Mouse (Mus musculus) adrenal gland (tissue): ENCODE measurements around the gene Syne1.

Source experiments
- intact Hi-C: fragments of 180-260 bp; cut with DNase I; formaldehyde crosslinking; loops from one replicate; pipeline ENCODE4 v1.15.1; 2025

Gene Syne1

DNA sequence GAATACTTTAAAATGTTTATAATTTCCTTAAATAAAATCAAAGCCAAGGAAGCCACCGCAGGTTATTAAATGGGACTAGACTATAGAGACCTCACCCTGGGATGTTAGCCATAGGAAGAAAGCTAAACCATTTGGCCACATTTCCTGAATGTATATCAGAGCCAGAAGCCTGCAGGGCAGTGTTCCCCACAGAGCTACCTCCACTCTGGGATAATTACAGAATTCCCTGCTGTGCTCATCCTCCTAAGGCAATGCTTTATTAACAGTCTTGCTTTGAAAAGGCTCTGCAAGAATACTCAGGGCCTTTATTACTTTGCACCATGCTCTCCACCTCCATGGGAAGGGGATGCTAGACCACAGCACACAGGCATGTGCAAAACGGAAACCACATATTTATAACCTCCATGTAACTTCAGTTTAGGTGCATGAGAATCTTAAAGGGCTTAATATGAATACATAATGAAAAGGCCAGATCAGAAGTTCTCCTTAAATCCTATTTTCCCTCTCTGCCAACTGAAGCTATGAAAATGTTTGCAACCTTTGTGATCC lies 111.4 kb downstream of the Syne1 start:
- intact Hi-C loops, result no loop called here

DNA sequence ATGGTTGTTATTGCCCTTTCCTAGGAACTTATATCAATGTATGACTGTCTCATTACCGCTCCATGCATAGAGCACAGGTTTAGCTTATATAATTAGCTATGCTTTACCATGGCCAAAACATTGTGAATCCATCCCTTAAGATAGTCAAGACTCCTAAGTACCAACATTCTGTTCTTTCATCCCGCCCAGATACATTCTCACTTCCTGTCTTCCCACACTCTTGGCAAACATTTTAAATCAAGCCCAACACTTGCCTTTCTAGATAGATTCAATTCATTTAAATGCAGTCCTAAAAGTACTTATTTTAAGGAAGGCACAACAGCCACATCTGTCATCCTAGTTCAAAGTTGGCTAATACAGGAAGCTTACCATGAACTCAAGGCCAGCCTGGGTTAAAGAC lies 113.5 kb downstream of the Syne1 start:
- intact Hi-C loops, result no loop called here

DNA sequence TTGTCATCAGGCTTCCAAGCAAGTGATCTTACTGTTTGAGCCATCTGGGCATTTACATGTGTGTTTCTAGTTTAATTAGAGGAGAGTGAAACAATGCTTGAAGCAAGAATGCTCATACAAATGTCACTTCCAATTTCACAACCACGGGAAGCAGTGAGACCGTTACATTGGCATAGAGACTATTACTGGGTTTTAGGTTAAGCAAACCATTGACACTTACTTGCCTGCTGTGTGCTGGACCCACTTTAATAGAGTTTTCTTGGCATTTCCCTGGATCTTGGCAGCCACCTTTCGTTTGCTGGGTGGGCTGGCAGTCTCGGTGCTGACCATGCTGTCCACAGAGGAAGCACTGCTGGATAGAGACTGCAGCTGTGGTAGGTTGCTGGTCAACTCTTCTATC lies 127.3 kb downstream of the Syne1 start:
- intact Hi-C loops, result loop anchor here (5.0 kb wide), 1 partner anchor 107 kb away; no protein-coding TSS in a partner anchor

DNA sequence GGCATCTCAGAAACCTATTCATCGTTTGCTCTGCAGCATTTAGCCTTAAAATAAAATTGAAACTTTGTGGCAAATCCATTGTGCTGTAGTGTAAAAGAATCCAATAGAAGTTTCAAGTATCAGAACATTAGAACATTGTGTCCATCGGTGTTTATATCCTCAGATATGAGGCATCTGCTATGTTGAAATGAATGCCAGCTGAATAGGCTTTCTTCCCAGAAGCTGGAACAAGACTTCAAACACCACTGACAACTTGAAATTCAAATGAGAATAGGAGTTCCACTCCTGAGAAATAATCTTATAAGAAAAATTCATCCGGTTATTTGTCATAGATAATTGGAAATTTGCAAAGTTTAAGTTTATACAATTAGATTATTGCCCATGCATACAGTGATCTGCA lies 135.6 kb downstream of the Syne1 start:
- intact Hi-C loops, result no loop called here

DNA sequence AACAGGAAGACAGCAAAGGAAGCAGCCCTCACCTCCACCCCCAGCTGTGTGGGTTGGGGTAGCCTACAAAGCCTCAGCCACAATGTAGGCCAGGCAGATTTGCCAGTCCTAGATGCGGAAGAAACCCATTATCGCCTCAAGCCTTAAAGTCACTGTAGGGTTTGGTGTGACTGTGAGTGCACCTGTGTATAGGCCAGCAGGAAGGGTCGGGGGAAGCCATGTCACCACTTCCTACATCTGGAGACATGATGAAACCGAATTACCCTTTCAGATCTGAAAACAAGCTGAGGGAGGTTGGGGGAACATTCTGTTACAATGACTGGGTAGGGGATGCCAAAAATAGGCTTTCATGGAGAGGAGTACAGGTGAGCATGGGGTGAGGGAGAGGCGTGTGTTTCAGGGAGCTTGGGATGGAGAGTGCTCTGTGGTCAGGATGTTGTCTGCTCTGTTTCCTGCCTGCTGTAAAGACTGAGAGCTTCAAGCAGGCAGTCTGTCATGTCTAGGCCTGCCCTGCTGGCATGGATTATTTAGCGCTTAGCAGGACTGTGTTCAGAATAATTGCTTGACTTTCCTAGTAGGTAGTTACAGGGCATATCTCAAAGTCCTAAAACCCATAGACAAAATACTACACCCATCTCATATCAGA lies 167.0 kb downstream of the Syne1 start:
- intact Hi-C loops, result no loop called here

DNA sequence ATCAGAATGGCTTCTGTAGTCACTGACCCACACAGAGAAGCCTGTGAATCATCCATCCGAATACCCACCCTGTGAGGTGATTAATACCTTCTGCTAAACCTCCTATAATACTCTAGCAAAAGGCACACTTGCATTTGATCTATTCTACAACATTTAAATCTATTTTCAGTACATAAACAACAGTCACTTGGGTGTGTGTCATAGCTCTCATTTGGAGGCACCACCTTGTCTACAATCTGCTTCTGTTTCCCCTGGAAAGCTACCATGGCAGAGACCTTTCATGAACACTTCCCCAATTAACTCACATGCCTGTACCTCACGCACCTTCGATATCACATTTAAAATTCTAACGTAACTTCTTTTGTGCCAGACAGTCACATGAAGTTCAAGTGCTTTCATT lies 169.7 kb downstream of the Syne1 start:
- intact Hi-C loops, result no loop called here

- intact Hi-C loops, result no loop called here
Observed at GRCm38 (mm10) chr10:5378969-5379368, 172.3 kb downstream of the Syne1 start.

DNA sequence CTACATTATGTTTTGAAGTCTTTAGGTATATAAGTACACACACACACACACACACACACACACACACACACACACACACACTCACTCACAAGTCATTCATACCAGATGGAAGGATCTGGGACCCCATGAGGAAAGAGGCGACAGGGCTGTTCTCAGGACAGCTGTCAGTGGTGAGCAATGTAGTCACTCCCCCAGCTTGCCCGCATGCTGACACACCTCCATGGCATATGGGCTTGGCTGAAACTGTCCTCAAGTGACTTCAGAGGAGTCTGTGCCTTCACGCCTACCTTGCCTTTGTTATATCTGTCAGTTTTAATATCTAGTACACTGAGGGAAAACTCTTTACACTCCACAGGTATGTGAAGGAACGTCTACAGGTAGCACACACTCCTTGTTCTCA lies 181.7 kb downstream of the Syne1 start:
- intact Hi-C loops, result no loop called here

DNA sequence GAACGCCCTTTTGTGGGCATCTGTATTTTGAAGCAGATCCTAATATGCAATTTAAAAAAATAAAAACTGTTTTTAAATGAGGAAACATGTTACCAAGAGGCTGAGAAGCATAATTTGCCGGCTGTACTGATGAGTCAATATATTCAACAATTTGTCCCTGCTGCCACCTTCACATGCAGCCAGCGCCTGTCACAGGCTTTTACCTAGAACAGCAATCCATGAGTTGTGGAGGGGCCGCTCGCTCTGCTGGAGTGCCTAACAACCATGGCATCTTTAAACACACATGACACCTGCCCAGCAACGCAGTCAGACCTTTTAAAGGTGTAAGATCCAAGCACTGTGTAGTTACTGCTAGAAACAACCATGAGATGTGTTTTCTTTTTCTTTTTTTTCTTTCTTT lies 183.0 kb downstream of the Syne1 start:
- intact Hi-C loops, result no loop called here

DNA sequence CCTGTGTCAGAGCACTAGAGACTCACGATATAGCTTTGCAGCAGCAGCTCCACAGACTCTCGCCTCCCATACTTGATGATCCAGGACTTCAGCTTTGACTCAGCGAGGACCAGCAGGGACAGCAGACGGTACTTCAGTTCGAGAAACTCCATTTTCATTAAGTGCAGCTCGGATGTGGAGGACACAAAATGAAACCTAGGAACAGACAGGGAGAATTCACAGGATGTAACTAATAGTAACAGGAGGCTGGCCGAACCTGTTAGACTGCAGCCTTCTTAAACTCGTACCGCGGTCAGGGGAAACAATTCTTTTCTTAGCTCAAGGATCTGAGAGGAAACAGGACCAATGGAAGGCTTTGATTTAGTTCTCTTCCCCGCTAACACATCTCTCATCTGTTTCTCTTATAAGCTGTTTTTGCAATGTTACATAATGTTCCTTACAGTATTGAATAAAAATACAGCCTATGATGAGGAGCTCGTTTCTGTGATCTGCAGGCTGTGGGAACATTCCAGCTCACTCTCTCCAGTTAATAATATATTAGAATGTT lies 183.7 kb downstream of the Syne1 start:
- intact Hi-C loops, result no loop called here

DNA sequence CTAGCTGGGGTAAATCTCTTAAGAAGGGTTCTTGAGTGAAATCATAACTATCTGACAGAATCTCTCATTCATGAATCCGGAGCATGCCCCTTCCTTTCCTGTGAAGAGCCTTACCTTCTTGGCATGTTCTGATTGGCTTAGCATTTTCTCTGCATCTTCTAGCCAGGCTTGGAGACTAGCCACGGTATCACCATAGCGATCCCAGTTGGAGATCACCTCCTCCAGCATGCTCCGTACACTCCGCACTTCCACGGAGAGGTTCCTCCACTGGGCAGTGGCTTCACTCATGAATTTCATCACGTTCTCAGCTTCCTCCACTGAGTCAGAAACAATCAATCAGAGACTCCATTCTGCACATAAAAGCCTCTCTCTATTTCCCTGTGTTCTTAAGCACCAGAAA lies 190.7 kb downstream of the Syne1 start:
- intact Hi-C loops, result no loop called here

- intact Hi-C loops, result no loop called here
Observed at GRCm38 (mm10) chr10:5356614-5357013, 194.7 kb downstream of the Syne1 start.

DNA sequence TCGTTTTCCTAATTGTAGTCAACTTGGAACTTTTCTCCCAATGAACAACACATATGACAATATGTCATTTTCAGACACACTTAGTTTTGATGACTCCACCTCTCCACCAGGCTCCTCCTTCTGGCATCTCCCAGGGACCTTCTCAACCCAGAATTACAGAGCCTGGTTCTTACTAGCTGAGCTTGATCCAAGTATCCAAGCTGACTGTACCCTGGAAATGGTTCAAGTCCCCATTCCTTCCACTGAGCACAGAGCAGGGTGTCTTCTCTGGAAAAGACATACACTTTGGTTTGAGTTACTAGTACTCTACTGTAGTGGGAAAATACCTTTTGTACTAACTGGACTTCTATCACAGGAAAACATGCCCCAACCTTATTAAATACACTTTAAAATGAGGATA lies 197.9 kb downstream of the Syne1 start:
- intact Hi-C loops, result no loop called here

- intact Hi-C loops, result no loop called here
Observed at GRCm38 (mm10) chr10:5346911-5347310, 204.4 kb downstream of the Syne1 start.

- intact Hi-C loops, result no loop called here
Observed at GRCm38 (mm10) chr10:5343211-5343610, 208.1 kb downstream of the Syne1 start.

DNA sequence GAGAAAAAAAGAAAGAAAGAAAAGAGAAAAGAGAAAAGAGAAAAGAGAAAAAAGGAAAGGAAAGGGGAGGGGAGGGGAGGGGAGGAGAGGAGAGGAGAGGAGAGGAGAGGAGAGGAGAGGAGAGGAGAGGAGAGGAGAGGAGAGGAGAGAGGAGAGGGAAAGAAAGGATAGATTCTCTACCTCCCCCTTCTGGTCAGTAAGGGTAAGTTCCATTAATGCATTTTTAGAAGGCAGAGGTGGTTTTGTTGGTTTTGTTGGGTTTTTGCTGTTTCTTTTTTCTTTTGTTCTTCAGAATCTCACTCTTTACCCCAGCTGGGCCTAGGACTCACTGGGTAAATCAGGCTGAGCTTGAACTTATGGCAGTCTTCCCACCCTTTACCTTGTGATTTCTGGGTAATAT lies 214.9 kb downstream of the Syne1 start:
- intact Hi-C loops, result no loop called here

DNA sequence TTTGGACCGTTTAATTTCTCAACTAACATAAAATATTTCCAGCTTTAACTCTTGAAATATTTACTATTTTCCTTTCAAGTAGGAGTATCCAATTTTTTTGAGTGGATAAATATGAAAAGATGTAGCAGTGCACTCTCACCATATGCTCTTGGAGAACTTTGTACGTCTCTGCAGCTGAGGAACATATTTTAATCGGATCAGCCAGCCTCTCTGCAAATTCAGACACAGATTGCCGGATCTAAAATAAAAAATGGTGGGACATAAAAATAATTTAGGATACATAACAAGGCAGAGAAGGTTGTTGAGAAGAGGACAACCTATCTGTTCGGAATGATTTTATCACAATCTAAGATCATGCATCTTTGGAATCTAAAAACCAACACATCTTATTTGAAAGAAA lies 218.5 kb downstream of the Syne1 start:
- intact Hi-C loops, result no loop called here

DNA sequence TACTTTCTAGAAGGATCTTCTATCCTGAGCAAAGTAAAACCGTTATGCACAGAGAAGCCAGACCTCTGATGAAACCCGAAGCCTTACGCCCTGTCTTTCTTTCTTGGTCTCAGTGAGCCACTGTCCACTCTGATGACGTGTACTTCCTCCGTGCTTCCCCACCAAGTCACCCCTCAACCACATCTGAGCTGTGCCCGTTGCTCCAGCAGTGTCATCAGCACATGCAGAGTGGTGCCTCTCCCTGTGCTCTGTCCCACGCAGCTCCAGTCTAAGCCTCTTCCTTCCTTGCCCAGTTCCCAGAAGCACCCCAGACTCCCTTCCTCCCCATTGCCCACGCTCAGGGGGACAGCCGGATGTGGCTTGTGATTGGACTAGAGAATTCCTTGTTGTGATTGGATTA lies 224.6 kb downstream of the Syne1 start:
- intact Hi-C loops, result no loop called here

GRCm38 (mm10) chr10:5323741-5324395 lies 227.4 kb downstream of the Syne1 start:
- intact Hi-C loops, result no loop called here

DNA sequence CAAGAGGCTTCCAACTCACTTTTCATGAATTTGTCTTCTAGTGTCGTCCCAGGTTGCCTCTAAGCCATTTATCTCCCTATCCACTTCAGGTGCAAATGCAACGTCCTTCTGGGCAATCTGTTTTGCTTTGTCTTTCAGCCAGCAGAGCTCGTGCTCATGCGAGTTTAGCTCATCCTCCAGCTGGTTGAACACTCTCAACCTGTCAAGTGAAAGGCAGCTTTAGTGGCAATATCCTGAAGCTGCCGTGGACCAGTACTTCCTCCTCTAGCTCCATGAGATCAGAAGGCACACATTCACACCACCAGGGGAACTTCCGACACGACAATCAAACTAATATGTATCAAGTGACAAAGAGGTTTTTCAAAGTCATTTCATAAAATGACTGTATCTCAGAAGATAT lies 228.7 kb downstream of the Syne1 start:
- intact Hi-C loops, result no loop called here

GRCm38 (mm10) chr10:5317602-5318001 lies 233.7 kb downstream of the Syne1 start:
- intact Hi-C loops, result loop anchor here (5.0 kb wide), 1 partner anchor 105 kb away; no protein-coding TSS in a partner anchor

DNA sequence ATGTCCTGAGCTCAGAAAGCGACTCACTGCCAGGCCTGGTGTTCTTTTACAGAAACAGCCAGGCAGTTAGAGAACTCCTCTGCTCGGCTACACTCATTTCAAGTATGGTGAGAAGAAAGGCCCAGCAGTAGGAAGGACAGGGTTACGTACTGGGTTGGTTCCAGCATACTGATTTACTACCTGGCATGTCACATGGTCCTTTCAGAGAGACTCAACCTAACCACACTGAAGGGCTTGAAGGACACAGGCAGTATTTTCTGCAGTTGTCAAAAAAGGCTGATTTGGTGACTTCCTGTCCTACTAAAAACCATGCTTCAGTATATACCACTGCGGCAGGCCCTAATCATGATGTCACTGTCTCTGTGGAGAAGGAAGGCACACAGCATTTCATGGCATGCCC lies 238.8 kb downstream of the Syne1 start:
- intact Hi-C loops, result no loop called here
